Mouse (Mus musculus): ENCODE data around the gene Gm20388. TPM values are rescaled to one million over a fixed set of nuclear protein-coding genes. Genes with fewer than 3 reads are reported as not detected.
A peak's percentile ranks its signal among the peaks of the same experiment; 100 is the strongest.

Gene Gm20388
- polyA plus RNA-seq, 1 experiment from 2014 or later = not detected

GRCm38 (mm10) chr8:122343758-122344157 is 2433.1 kb downstream of the Gm20388 start:
- no peak for TF ChIP-seq EP300 (optimal IDR thresholded peaks at IDR 0.05)
- TF ChIP-seq CTCF (IDR thresholded peaks at IDR 0.05; ENCODE audit: low read depth) = no peak
- Histone ChIP-seq H3K4me1 (replicated peaks; ENCODE audit: control insufficient read depth, insufficient read depth) (peaks cover 2% of the 10 kb centered on the region; the same call in 1 of the 2 replicates), H3K36me3 (ENCODE audit: control insufficient read depth, insufficient read depth, low read length) (no peaks in the 10 kb centered on the region), H3K27ac (replicated peaks) (no peak overlapping the region), H3K4me2 (replicated peaks; ENCODE audit: low read depth) (peak overlapping the region; percentile 51), H3K9me3 (ENCODE audit: control insufficient read depth, low read length) (no peaks in the 10 kb centered on the region), H3K9ac (ENCODE audit: low read length) (0 out of 2 replicates have a peak overlapping the region, but pooled peaks have one; percentile 43), H3K27me3 (ENCODE audit: control insufficient read depth, insufficient read depth, low read length) (no peaks in the 10 kb centered on the region), H3K4me3 (ENCODE audit: low read depth, low read length) (peak overlapping the region; percentile 25)
- WGBS = 4% methylated on average over 13 of the region's 14 CpGs
- DNase-seq (ENCODE audit: low spot score) (no peak), ATAC-seq (ENCODE audit: low FRiP score, low TSS enrichment) (peak; percentile 22; the same call in 1 of the 2 replicates)

- Histone ChIP-seq H3K9me3 (ENCODE audit: control insufficient read depth, low read length) (no peaks in the 10 kb centered on the region), H3K4me1 (replicated peaks; ENCODE audit: control insufficient read depth, insufficient read depth) (peaks cover 2% of the 10 kb centered on the region; the same call in 1 of the 2 replicates), H3K27me3 (ENCODE audit: control insufficient read depth, insufficient read depth, low read length) (no peaks in the 10 kb centered on the region), H3K27ac (replicated peaks) (no peak overlapping the region), H3K9ac (ENCODE audit: low read length) (no peak overlapping the region), H3K4me3 (ENCODE audit: low read depth, low read length) (no peak overlapping the region), H3K4me2 (replicated peaks; ENCODE audit: low read depth) (peak overlapping the region; percentile 51; the same call in 1 of the 2 replicates), H3K36me3 (ENCODE audit: control insufficient read depth, insufficient read depth, low read length) (no peaks in the 10 kb centered on the region)
- peak; percentile 63 for DNase-seq (ENCODE audit: low spot score)
- 10% methylated on average over 2 of the region's 5 CpGs for WGBS
- ATAC-seq (ENCODE audit: low FRiP score, low TSS enrichment) = peak; percentile 74
- TF ChIP-seq CTCF (IDR thresholded peaks at IDR 0.05; ENCODE audit: low read depth) (no peak), EP300 (optimal IDR thresholded peaks at IDR 0.05) (no peak)
These were observed 2433.6 kb downstream of the Gm20388 start for GRCm38 (mm10) chr8:122344219-122344618.

GRCm38 (mm10) chr8:122345181-122346095 is 2434.8 kb downstream of the Gm20388 start:
- Histone ChIP-seq H3K27me3 (ENCODE audit: control insufficient read depth, insufficient read depth, low read length) (no peaks in the 10 kb centered on the region), H3K4me1 (replicated peaks; ENCODE audit: control insufficient read depth, insufficient read depth) (peaks cover 2% of the 10 kb centered on the region; the same call in 1 of the 2 replicates), H3K36me3 (ENCODE audit: control insufficient read depth, insufficient read depth, low read length) (no peaks in the 10 kb centered on the region), H3K9me3 (ENCODE audit: control insufficient read depth, low read length) (no peaks in the 10 kb centered on the region), H3K9ac (ENCODE audit: low read length) (no peak overlapping the region), H3K4me2 (replicated peaks; ENCODE audit: low read depth) (no peak overlapping the region), H3K4me3 (ENCODE audit: low read depth, low read length) (no peak overlapping the region), H3K27ac (replicated peaks) (no peak overlapping the region)
- no peak for DNase-seq (ENCODE audit: low spot score)
- TF ChIP-seq EP300 (optimal IDR thresholded peaks at IDR 0.05) (no peak), CTCF (IDR thresholded peaks at IDR 0.05; ENCODE audit: low read depth) (no peak)
- 66% methylated on average over 12 of the region's 12 CpGs for WGBS
- no peak for ATAC-seq (ENCODE audit: low FRiP score, low TSS enrichment)

- Histone ChIP-seq H3K36me3 (ENCODE audit: control insufficient read depth, insufficient read depth, low read length) (no peaks in the 10 kb centered on the region), H3K4me3 (ENCODE audit: low read depth, low read length) (no peak overlapping the region), H3K4me2 (replicated peaks; ENCODE audit: low read depth) (no peak overlapping the region), H3K27me3 (ENCODE audit: control insufficient read depth, insufficient read depth, low read length) (no peaks in the 10 kb centered on the region), H3K4me1 (replicated peaks; ENCODE audit: control insufficient read depth, insufficient read depth) (no peaks in the 10 kb centered on the region; the same call in 1 of the 2 replicates), H3K9ac (ENCODE audit: low read length) (no peak overlapping the region), H3K9me3 (ENCODE audit: control insufficient read depth, low read length) (no peaks in the 10 kb centered on the region), H3K27ac (replicated peaks) (no peak overlapping the region)
- WGBS = 61% methylated on average over 5 of the region's 5 CpGs
- TF ChIP-seq CTCF (IDR thresholded peaks at IDR 0.05; ENCODE audit: low read depth) (no peak), EP300 (optimal IDR thresholded peaks at IDR 0.05) (no peak)
- no peak for DNase-seq (ENCODE audit: low spot score)
- no peak for ATAC-seq (ENCODE audit: low FRiP score, low TSS enrichment)
These were observed 2437.3 kb downstream of the Gm20388 start for GRCm38 (mm10) chr8:122347811-122348552.

- no peak for DNase-seq (ENCODE audit: low spot score)
- no peaks in the 10 kb centered on the region; the same call in 1 of the 2 replicates for H3K4me1 ChIP-seq (replicated peaks; ENCODE audit: control insufficient read depth, insufficient read depth)
- no peak overlapping the region for H3K4me3 ChIP-seq (ENCODE audit: low read depth, low read length)
- WGBS = 41% methylated on average over 15 of the region's 15 CpGs
- no peak overlapping the region for H3K9ac ChIP-seq (ENCODE audit: low read length)
- H3K27ac ChIP-seq (replicated peaks) = no peak overlapping the region
- H3K4me2 ChIP-seq (replicated peaks; ENCODE audit: low read depth) = no peak overlapping the region
- H3K9me3 ChIP-seq (ENCODE audit: control insufficient read depth, low read length) = no peaks in the 10 kb centered on the region
- TF ChIP-seq EP300 (optimal IDR thresholded peaks at IDR 0.05) (no peak), CTCF (IDR thresholded peaks at IDR 0.05; ENCODE audit: low read depth) (no peak)
- no peaks in the 10 kb centered on the region for H3K36me3 ChIP-seq (ENCODE audit: control insufficient read depth, insufficient read depth, low read length)
- ATAC-seq (ENCODE audit: low FRiP score, low TSS enrichment) = peak; percentile 22; the same call in 1 of the 2 replicates
- H3K27me3 ChIP-seq (ENCODE audit: control insufficient read depth, insufficient read depth, low read length) = no peaks in the 10 kb centered on the region
These were observed 2439.0 kb downstream of the Gm20388 start for GRCm38 (mm10) chr8:122349357-122350297.
